Mouse (Mus musculus): Measurements from ENCODE around the gene Slc9a2.
A peak's percentile ranks its signal among the peaks of the same experiment; 100 is the strongest.

Slc9a2 gene

DNA sequence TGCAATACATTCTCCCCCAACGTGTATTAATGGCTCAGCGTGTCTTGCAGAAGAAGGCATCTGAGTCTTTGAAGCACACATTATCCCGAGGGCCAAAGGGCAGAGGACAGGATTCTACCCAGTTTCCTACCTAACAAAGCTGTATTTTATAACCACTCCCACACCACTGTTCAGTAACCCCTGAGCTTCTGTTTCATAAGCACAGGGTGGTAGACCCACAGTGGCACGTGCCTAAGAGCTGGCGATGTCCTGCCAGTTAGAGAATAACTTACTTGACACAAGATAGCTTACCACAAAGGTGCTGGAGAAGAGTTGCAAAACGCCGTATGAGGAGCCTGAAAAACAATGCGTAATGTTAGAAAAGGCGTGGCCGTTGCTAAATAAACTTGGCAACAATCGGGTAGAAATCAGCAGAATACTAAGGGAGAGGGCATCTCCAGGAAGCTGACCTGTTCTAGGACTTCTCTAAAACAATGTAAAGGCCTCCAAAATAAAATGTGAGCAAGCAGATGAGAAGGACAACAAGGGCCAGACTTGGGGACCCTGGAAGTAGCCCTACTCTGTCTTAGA lies 105.6 kb downstream of the Slc9a2 start:
- no peak for DNase-seq (ENCODE audit: low spot score)

DNA sequence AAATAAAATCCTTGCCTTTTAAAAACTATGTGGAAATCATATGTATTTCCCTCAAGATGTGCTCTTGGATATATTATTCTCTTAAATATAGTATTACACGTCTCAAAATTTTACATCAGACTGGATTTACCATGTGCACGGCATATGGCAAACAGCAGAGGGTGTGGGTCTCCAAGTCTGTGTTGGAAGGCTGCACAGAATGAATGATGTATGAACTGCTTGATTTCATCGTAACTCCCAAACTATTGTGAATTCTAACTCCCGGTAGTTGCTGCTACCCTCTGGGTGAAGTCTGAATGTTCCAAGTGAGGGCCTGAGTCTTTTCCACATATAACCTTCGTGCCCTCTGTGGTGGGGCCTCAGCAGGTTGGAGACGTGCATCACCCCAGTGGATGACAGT lies 108.6 kb downstream of the Slc9a2 start:
- DNase-seq (ENCODE audit: low spot score), result no peak

DNA sequence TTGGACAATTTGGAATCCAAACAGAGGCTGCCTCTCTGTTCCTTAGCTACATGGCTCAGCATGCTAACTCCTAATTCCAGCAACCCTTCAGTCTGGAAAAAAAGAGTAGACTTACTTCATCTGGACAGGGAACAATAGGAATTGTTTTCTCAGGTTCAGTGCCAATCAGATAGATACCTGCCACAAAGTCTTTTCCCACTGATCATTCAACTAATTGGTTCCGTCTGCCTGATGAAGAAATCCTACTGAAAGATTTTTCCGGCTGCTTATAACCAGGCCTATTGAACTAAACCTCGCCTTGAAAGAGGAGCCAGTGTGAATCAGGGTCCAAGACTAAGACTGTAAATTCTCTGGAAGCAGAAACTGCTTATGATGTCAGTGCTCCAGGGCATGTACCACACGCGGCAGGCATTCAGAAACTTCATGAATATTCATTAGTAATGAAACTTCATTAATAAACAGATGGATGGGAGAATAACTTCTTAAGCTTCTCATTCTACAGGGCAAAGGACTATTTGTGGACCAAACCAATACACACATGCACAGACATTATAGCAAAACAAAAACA lies 109.4 kb downstream of the Slc9a2 start:
- no peak for DNase-seq (ENCODE audit: low spot score)

DNA sequence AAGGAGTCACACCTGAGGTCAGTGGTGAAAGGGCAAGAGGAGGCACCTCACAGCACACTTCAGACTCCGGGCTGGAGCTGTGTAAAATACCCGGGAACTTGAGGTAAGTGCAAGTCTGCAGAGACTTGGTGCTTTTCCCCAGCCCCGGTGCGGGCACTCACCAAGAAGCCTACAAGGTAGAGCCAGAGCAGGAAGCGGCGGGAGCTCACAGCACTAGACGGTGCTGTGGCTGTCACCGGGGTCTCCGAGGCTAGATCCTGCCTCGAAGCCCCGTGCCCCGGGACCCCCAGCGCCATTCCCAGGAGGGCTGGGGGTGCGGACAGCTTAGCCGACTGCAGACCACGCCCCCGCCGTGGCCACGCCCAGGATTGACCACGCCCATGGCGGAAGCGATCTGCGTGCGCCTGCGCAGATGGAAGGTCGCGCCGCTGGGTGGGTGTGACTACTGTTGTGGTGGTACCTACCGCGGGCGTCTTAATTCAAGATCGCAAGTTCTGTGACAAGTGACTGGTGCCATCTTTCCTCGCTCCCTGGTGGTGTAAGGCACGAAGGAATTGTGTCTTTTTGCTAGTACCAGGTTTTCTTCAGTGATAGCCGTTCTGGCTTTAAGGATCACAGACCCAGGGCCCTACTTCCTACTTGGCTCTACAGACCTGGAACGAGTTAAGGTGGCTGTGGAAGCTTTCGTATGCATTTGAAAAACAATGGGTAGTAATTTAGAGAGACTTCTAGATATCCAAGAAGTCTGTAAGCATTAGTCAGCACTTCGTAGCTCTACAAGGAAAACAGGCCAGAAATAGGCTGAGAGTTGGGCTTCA lies 110.2 kb downstream of the Slc9a2 start, which contains the start of gene Mfsd9:
Gene Mfsd9 (minus strand): TSS at position 364 of the 818 bp plus-strand sequence.
- peak; percentile 82 for DNase-seq (ENCODE audit: low spot score)

DNA sequence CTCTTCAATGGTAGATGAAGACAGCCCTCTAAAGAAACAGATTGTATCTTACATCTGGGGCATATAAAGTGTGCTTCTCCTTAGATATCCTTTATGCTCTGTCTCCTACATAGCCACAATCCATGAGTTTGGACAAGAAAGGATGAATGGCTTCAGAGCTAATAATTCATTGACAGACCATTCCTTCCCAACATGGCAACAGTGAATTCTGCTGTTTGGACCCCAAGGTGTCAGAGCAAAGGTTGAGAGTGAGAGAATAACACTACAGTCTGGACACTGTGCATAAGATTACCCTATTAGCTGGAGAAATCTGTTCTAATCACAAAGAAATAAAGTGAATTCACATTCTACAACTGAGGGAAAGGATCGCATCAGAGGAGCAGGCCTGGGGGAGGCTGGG lies 115.1 kb downstream of the Slc9a2 start:
- DNase-seq (ENCODE audit: low spot score), result no peak

DNA sequence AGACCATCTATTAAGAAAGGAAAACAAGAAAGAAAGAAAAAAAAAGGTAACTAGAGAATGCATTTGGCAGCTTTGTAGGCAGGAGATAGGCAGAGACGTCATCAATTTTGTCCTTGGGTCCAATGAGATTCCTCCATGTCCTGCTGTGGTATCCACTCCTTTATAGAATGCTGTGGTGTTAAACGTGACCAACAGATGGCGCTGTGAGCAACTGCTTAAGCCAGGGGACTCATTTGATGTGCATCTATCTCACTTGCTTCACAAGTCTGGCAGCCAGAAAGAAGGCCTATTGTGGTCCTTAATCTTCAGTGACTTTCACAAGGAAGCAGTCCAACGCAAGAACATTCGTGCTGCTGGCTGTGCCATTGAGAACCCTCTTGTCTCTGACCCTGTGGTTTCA lies 117.0 kb downstream of the Slc9a2 start:
- DNase-seq (ENCODE audit: low spot score), result peak; percentile 50

DNA sequence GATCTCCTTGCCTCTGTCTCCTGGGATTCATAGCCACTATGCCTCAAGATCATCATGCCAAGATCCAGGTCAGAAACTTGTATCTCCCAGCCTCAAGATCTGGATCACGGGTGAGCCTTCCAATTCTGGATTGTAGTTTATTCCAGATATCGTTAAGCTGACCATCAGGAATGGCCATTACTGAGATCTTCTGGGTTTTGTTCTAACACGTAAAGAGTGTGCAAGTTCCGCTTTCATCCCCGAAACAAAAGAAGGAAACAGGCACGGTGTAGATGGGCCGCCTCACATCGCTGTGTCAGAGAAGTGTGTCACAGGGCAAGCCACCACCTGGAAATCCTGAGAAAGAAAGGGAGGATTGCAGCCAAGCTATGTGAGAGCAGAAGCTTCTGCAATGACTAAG lies 118.7 kb downstream of the Slc9a2 start:
- DNase-seq (ENCODE audit: low spot score), result no peak

DNA sequence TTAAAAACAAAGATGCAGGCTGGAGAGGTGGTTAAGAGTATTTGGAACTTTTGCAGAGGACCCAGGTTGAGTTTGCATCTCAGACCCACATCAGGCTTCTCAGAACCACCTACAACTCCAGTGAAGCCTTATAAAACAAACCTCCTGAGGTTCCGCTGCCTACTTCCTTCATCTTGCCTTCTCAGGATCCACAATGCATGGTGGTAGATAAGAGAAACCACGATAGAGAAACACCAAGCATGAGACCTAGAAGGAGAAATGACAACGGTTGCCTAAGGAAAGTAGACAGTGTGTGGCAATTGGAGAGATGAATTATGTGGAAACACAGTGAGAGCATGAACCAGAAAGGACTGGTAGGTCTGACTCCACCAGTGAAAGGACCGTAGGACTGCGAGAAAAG lies 120.5 kb downstream of the Slc9a2 start:
- no peak for DNase-seq (ENCODE audit: low spot score)

DNA sequence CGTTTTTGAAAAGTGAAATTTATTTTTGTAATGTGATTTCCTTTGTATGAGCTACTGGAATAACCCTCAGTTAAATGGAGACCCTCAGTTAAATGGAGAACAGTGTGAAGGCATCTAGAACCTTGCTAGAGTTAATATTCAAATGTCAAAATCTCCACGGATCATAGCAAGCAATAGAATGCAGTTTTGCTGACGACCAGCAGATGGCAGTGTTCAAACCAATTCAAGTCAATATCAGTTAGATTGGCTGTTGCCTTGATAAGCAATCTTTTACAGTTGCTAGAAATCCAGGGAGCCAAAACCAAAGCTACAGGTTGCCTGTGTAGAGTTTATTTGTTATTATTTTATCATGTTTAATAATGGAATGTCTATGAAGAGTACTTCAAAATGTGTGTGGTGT lies 122.4 kb downstream of the Slc9a2 start:
- peak; percentile 74 for DNase-seq (ENCODE audit: low spot score)

DNA sequence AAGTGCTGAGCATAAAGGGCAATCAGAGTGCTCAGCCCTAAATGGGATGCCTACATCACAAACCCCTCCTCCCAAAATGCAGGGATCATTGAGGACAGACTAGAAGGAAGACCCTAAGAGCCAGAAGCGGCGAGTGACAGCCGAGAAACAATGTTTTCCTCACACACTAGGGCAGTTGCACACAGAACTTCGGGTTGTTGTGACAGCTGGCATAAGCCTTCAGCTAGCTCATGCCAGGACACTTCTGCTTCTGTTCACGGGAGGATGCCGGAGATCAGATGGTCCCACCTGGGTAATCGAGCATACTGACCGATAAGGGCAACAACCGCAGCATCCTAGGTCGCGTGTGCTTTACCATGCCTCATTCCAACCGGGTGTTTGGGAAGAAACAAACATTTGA lies 123.7 kb downstream of the Slc9a2 start:
- DNase-seq (ENCODE audit: low spot score), result no peak

DNA sequence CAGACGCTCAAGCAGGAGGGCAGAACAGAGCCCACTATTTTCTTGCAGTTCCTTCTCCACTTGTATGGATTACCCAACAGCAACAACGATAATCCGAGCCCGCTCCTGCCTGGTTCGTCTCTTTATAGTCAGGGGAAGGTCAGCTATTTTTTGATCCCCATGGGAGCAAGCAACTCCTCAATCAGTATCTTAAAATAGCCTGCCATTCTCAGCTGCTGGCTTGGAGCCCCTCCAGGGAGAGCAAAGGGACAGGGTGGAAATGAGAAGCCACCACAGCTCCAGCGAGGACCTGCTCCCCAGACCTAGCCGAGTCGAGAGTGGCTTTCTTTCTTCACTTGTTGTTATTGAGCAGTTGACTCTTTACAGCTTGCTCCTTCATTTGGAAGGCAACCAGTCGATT lies 125.0 kb downstream of the Slc9a2 start, which contains the start of gene Tmem182:
Gene Tmem182 (plus strand): TSS at position 251 of the 400 bp plus-strand sequence.
- DNase-seq (ENCODE audit: low spot score), result no peak

DNA sequence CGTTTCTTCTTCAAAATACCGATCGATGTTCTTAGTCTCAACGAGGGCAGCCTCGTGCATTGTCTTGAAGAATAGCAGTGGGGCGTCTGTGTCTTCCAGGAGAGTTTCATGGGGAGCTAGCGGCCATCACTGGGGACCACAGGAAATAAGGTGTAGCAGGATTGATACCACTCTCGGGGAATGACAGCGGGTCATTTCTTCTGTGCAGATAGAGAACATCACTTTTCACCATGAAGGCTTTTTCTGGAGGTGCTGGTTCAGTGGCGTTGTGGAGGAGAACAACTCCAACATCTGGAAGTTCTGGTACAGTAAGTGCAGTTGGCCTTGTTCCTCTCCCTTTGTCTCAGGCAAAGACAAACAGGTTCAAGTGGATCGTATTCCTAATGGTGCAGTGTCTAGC lies 125.5 kb downstream of the Slc9a2 start:
- no peak for DNase-seq (ENCODE audit: low spot score)

DNA sequence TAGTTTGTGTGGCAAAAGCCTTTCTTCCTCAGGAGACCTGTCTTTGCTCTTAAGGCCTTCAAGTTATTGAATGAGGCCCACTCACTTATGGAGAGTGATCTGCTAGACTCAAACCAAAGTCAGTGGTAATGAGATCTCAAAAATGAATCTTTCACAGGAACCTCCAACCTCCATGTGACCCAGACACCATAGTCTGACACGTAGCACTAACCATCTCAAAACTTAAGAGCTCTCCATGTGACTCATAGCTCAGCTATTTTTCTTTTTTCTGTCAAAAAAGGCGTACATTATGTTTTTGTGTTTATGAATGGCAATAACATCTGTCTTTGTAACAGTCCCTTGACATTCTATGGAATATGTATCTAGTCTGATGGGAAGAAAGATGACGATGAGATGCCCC lies 128.3 kb downstream of the Slc9a2 start:
- no peak for DNase-seq (ENCODE audit: low spot score)

DNA sequence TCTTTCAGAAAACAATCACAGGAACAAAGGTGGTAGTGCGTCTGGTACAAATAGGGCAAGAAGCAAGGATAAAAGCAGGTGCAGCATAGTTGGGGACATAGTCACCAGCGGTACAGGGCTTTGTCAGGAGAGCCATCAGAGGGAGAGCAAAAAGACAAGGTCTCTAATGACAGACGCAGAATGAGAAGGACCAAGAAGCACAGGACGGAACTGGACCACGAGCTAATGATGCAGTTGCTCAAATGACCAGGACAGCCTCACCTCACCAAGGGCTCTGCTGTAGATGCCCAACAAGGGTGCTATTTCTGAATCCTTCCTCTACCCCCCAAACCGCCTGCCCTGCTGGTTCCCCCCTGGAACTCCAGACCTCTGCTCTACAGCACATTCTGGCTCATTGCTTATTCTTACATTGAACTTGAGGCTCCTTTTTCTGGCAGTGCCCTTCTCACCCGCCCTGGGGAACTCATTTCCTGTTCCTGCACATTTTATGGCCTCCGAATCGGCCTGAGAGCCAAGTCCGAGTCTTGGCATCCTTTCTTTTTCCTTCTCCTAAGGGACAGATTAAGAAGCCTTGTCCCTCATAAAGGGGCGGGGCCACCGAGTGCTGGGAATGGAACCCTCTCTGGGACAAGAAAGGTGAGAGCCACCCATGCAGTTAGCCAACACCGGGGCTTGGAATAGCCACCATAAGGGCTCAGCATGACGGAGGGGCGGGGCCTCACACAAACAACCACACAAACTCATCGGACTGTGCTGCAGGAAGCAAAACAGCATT lies 134.9 kb downstream of the Slc9a2 start:
- DNase-seq (ENCODE audit: low spot score), result no peak
